In genomic region chr19:6067011-6067723, GRCm38 (mm10) we compare ENCODE assay signal across 8 mouse cellular contexts. TPM values are rescaled to one million over a fixed set of nuclear protein-coding genes. Genes with fewer than 3 reads are reported as not detected.
A peak's percentile ranks its signal among the peaks of the same experiment; 100 is the strongest.
DNase-seq lines count a peak whose midpoint lies in the region; ATAC-seq and TF ChIP-seq lines count a peak whose summit lies in the region.

No protein-coding gene starts in this region.

- H3K4me1 ChIP-seq in ES-E14 (ENCODE audit: control insufficient read depth in 2 of 2, insufficient read depth in 2 of 2, low read length in 2 of 2, poor library complexity in 1 of 2), result peaks cover 0 to 14% of the 10 kb centered on the region in 2 experiments; a peak in 1 of 4 replicates
- H3K4me1 ChIP-seq in forebrain, embryonic 11.5 days (replicated peaks; ENCODE audit: control insufficient read depth, insufficient read depth, low read length), result peaks cover 15% of the 10 kb centered on the region
- peaks cover 21% of the 10 kb centered on the region for H3K4me1 ChIP-seq in heart, postnatal 0 days (ENCODE audit: control insufficient read depth, insufficient read depth)
- peaks cover 38% of the 10 kb centered on the region for H3K4me1 ChIP-seq in liver, postnatal 0 days (ENCODE audit: insufficient read depth)
- H3K4me1 ChIP-seq in neural tube, embryonic 12.5 days, result peaks cover 40% of the 10 kb centered on the region

- H3K9ac ChIP-seq in ES-E14 (ENCODE audit: insufficient read depth, low read depth, low read length, poor library complexity, severe bottlenecking), result peak overlapping the region; percentile 73
- peak overlapping the region; percentile 70 for H3K9ac ChIP-seq in forebrain, embryonic 11.5 days (ENCODE audit: low read length)
- peak overlapping the region; percentile 55 for H3K9ac ChIP-seq in heart, postnatal 0 days (replicated peaks; ENCODE audit: low read depth, low read length)
- peak overlapping the region; percentile 68 for H3K9ac ChIP-seq in liver, postnatal 0 days (replicated peaks)
- H3K9ac ChIP-seq in neural tube, embryonic 12.5 days, result peak overlapping the region; percentile 64

- DNase-seq in ES-E14 (ENCODE audit: low read depth, low spot score), result peak; percentile 85
- peak; percentile 89 for DNase-seq in c-Kit-positive CD71-negative TER-119-negative erythroid progenitor cells, embryonic 14.5 days (ENCODE audit: low read depth)
- peak; percentile 94 for DNase-seq in forebrain, embryonic 11.5 days (ENCODE audit: low spot score)
- DNase-seq in heart, postnatal 0 days (ENCODE audit: low spot score), result peak; percentile 73
- DNase-seq in kidney, postnatal 4 days, result peak; percentile 89 to 94
- peak; percentile 92 for DNase-seq in liver, postnatal 0 days
- peak; percentile 90 for DNase-seq in testis, postnatal 10 days (ENCODE audit: low spot score)

- TF ChIP-seq CTCF in heart, postnatal 0 days (IDR thresholded peaks at IDR 0.05; ENCODE audit: low read depth), result peak; percentile 81
- peak; percentile 96 for TF ChIP-seq CTCF in liver, postnatal 0 days (IDR thresholded peaks at IDR 0.05; ENCODE audit: low read depth)

- peak overlapping the region; percentile 28; the same call in 1 of the 2 replicates for H3K27ac ChIP-seq in ES-E14 (ENCODE audit: insufficient read depth, low read depth, low read length, poor library complexity, severe bottlenecking)
- H3K27ac ChIP-seq in forebrain, embryonic 11.5 days (ENCODE audit: low read depth, low read length), result peak overlapping the region; percentile 83
- H3K27ac ChIP-seq in heart, postnatal 0 days (ENCODE audit: low read depth), result no peak overlapping the region
- H3K27ac ChIP-seq in liver, postnatal 0 days (ENCODE audit: low read depth), result peak overlapping the region; percentile 86
- peak overlapping the region; percentile 74 for H3K27ac ChIP-seq in neural tube, embryonic 12.5 days

- WGBS in forebrain, embryonic 11.5 days, result under 1% methylated on average over 30 of the region's 30 CpGs
- 2% methylated on average over 30 of the region's 30 CpGs for WGBS in heart, postnatal 0 days
- 1% methylated on average over 30 of the region's 30 CpGs for WGBS in liver, postnatal 0 days (ENCODE audit: insufficient replicate concordance)
- under 1% methylated on average over 30 of the region's 30 CpGs for WGBS in neural tube, embryonic 12.5 days

- H3K4me3 ChIP-seq in ES-E14 (ENCODE audit: insufficient read depth in 1 of 2, low read depth in 1 of 2, low read length in 2 of 2, poor library complexity in 1 of 2, severe bottlenecking in 1 of 2), result peak overlapping the region; percentile 71 to 95
- peak overlapping the region; percentile 55 for H3K4me3 ChIP-seq in forebrain, embryonic 11.5 days (ENCODE audit: low read depth, low read length)
- peak overlapping the region; percentile 49 for H3K4me3 ChIP-seq in heart, postnatal 0 days (ENCODE audit: low read depth, low read length)
- peak overlapping the region; percentile 63 for H3K4me3 ChIP-seq in liver, postnatal 0 days (ENCODE audit: low read depth, low read length)
- H3K4me3 ChIP-seq in neural tube, embryonic 12.5 days, result peak overlapping the region; percentile 49

- peaks cover 3% of the 10 kb centered on the region; the same call in 1 of the 2 replicates for H3K36me3 ChIP-seq in ES-E14 (ENCODE audit: control insufficient read depth, insufficient read depth, low read length, poor library complexity, severe bottlenecking)
- no peaks in the 10 kb centered on the region; the same call in 1 of the 2 replicates for H3K36me3 ChIP-seq in forebrain, embryonic 11.5 days (ENCODE audit: control insufficient read depth, insufficient read depth, low read length)
- H3K36me3 ChIP-seq in heart, postnatal 0 days (replicated peaks; ENCODE audit: control insufficient read depth, insufficient read depth, low read length), result peaks cover 32% of the 10 kb centered on the region
- H3K36me3 ChIP-seq in liver, postnatal 0 days (replicated peaks; ENCODE audit: insufficient read depth, low read length), result peaks cover 14% of the 10 kb centered on the region
- H3K36me3 ChIP-seq in neural tube, embryonic 12.5 days, result peaks cover 34% of the 10 kb centered on the region

- H3K9me3 ChIP-seq in ES-E14 (ENCODE audit: control insufficient read depth, insufficient read depth, low read depth, low read length), result no peaks in the 10 kb centered on the region
- H3K9me3 ChIP-seq in forebrain, embryonic 11.5 days (ENCODE audit: control insufficient read depth, low read length), result no peaks in the 10 kb centered on the region
- H3K9me3 ChIP-seq in heart, postnatal 0 days (replicated peaks; ENCODE audit: control insufficient read depth, low read length), result no peaks in the 10 kb centered on the region
- no peaks in the 10 kb centered on the region for H3K9me3 ChIP-seq in liver, postnatal 0 days (ENCODE audit: low read length)
- H3K9me3 ChIP-seq in neural tube, embryonic 12.5 days, result no peaks in the 10 kb centered on the region

- ATAC-seq in forebrain, embryonic 11.5 days (replicated peaks; ENCODE audit: low FRiP score), result peak; percentile 67
- ATAC-seq in heart, postnatal 0 days (ENCODE audit: insufficient read depth, low read depth), result peak; percentile 65
- peak; percentile 66 for ATAC-seq in liver, postnatal 0 days
- ATAC-seq in neural tube, embryonic 12.5 days (ENCODE audit: low FRiP score, low read depth), result peak; percentile 77

- TF ChIP-seq EP300 in heart, postnatal 0 days (IDR thresholded peaks at IDR 0.05; ENCODE audit: low read depth), result no peak
- no peak for TF ChIP-seq EP300 in liver, postnatal 0 days (IDR thresholded peaks at IDR 0.05; ENCODE audit: low read depth)

- no peaks in the 10 kb centered on the region for H3K27me3 ChIP-seq in forebrain, embryonic 11.5 days (ENCODE audit: control insufficient read depth, insufficient read depth, low read length)
- H3K27me3 ChIP-seq in heart, postnatal 0 days (ENCODE audit: control insufficient read depth, insufficient read depth, low read length), result no peaks in the 10 kb centered on the region
- no peaks in the 10 kb centered on the region for H3K27me3 ChIP-seq in liver, postnatal 0 days (ENCODE audit: insufficient read depth, low read length)
- no peaks in the 10 kb centered on the region for H3K27me3 ChIP-seq in neural tube, embryonic 12.5 days (replicated peaks)

- H3K4me2 ChIP-seq in forebrain, embryonic 11.5 days (ENCODE audit: low read depth, low read length, severe bottlenecking), result peak overlapping the region; percentile 94
- peak overlapping the region; percentile 93 for H3K4me2 ChIP-seq in heart, postnatal 0 days (ENCODE audit: low read depth, low read length)
- H3K4me2 ChIP-seq in liver, postnatal 0 days (ENCODE audit: low read depth, low read length), result peak overlapping the region; percentile 96
- peak overlapping the region; percentile 93 for H3K4me2 ChIP-seq in neural tube, embryonic 12.5 days (replicated peaks)

- in situ Hi-C loops in ES-E14 (cut with MboI; ENCODE audit: low sequenced_read_pairs in 2 of 2, unreplicated experiment in 2 of 2), result no loop called here

TF ChIP-seq in ES-E14, 5 proteins besides CTCF, POLR2A, EP300 and RAD21 (continues in another document):
- TF ChIP-seq MAFK (IDR thresholded peaks at IDR 0.05; ENCODE audit: insufficient read depth, low read depth, low read length), result no peak
- TF ChIP-seq ZC3H11A (IDR thresholded peaks at IDR 0.05; ENCODE audit: borderline replicate concordance, low read depth, low read length), result no peak
- TF ChIP-seq HCFC1 (IDR thresholded peaks at IDR 0.05; ENCODE audit: borderline replicate concordance, insufficient read depth, low read length), result no peak

RNA-seq across cellular contexts. Expression of gene Tm7sf2, which starts 1.0 kb away (rescaled TPM):
- total RNA-seq in ES-E14 (2012; rRNA removed), result 14.0 and 23.2 TPM in 2 replicates
- 31.7 and 33.3 TPM in 2 replicates for polyA plus RNA-seq in forebrain, embryonic 11.5 days (2014; fragmentation: Nextera tagmentation; extraction: Ambion mirVana)
- 13.1 and 14.4 TPM in 2 replicates for total RNA-seq in heart, postnatal 0 days (2014; rRNA removed; ENCODE audit: low replicate concordance)
- 3.2 and 3.3 TPM in 2 replicates for polyA plus RNA-seq in heart, postnatal 0 days (2015; fragmentation: Nextera tagmentation; extraction: Ambion mirVana)
- 42.6 and 44.1 TPM in 2 replicates for polyA plus RNA-seq in liver, postnatal 0 days (2015; fragmentation: Nextera tagmentation; extraction: Ambion mirVana)
- 44.3 and 45.9 TPM in 2 replicates for polyA plus RNA-seq in neural tube, embryonic 12.5 days (2016; fragmentation: Nextera tagmentation; extraction: Ambion mirVana)

RNA-seq across cellular contexts. Expression of gene Znhit2, which starts 6.2 kb away (rescaled TPM):
- total RNA-seq in ES-E14 (2012; rRNA removed), result 18.2 and 23.2 TPM in 2 replicates
- 39.6 and 42.5 TPM in 2 replicates for polyA plus RNA-seq in forebrain, embryonic 11.5 days (2014; fragmentation: Nextera tagmentation; extraction: Ambion mirVana)
- total RNA-seq in heart, postnatal 0 days (2014; rRNA removed; ENCODE audit: low replicate concordance), result 46.7 and 58.4 TPM in 2 replicates
- 21.4 and 22.7 TPM in 2 replicates for polyA plus RNA-seq in heart, postnatal 0 days (2015; fragmentation: Nextera tagmentation; extraction: Ambion mirVana)
- polyA plus RNA-seq in liver, postnatal 0 days (2015; fragmentation: Nextera tagmentation; extraction: Ambion mirVana), result 30.2 and 35.8 TPM in 2 replicates
- 34.3 and 38.2 TPM in 2 replicates for polyA plus RNA-seq in neural tube, embryonic 12.5 days (2016; fragmentation: Nextera tagmentation; extraction: Ambion mirVana)

RNA-seq across cellular contexts. Expression of gene Fau, which starts 9.5 kb away (rescaled TPM):
- total RNA-seq in ES-E14 (2012; rRNA removed), result 1,469 and 1,510 TPM in 2 replicates
- 729 and 755 TPM in 2 replicates for polyA plus RNA-seq in forebrain, embryonic 11.5 days (2014; fragmentation: Nextera tagmentation; extraction: Ambion mirVana)
- total RNA-seq in heart, postnatal 0 days (2014; rRNA removed; ENCODE audit: low replicate concordance), result 562 and 833 TPM in 2 replicates
- polyA plus RNA-seq in heart, postnatal 0 days (2015; fragmentation: Nextera tagmentation; extraction: Ambion mirVana), result 484 and 508 TPM in 2 replicates
- polyA plus RNA-seq in liver, postnatal 0 days (2015; fragmentation: Nextera tagmentation; extraction: Ambion mirVana), result 781 and 784 TPM in 2 replicates
- polyA plus RNA-seq in neural tube, embryonic 12.5 days (2016; fragmentation: Nextera tagmentation; extraction: Ambion mirVana), result 635 and 643 TPM in 2 replicates

RNA-seq across cellular contexts. Expression of gene Mrpl49, which starts 9.6 kb away (rescaled TPM):
- 55.9 and 62.7 TPM in 2 replicates for total RNA-seq in ES-E14 (2012; rRNA removed)
- 86.8 and 89.2 TPM in 2 replicates for polyA plus RNA-seq in forebrain, embryonic 11.5 days (2014; fragmentation: Nextera tagmentation; extraction: Ambion mirVana)
- total RNA-seq in heart, postnatal 0 days (2014; rRNA removed; ENCODE audit: low replicate concordance), result 18.7 and 37.1 TPM in 2 replicates
- 49.7 and 53.5 TPM in 2 replicates for polyA plus RNA-seq in heart, postnatal 0 days (2015; fragmentation: Nextera tagmentation; extraction: Ambion mirVana)
- polyA plus RNA-seq in liver, postnatal 0 days (2015; fragmentation: Nextera tagmentation; extraction: Ambion mirVana), result 28.2 and 29.6 TPM in 2 replicates
- polyA plus RNA-seq in neural tube, embryonic 12.5 days (2016; fragmentation: Nextera tagmentation; extraction: Ambion mirVana), result 66.0 and 68.6 TPM in 2 replicates

RNA-seq across cellular contexts. Expression of gene Vps51, which starts 9.9 kb away (rescaled TPM):
- 36.9 and 45.3 TPM in 2 replicates for total RNA-seq in ES-E14 (2012; rRNA removed)
- polyA plus RNA-seq in forebrain, embryonic 11.5 days (2014; fragmentation: Nextera tagmentation; extraction: Ambion mirVana), result 60.3 and 61.8 TPM in 2 replicates
- total RNA-seq in heart, postnatal 0 days (2014; rRNA removed; ENCODE audit: low replicate concordance), result 55.2 and 59.7 TPM in 2 replicates
- 32.5 and 35.8 TPM in 2 replicates for polyA plus RNA-seq in heart, postnatal 0 days (2015; fragmentation: Nextera tagmentation; extraction: Ambion mirVana)
- 17.5 and 20.7 TPM in 2 replicates for polyA plus RNA-seq in liver, postnatal 0 days (2015; fragmentation: Nextera tagmentation; extraction: Ambion mirVana)
- 79.4 and 80.6 TPM in 2 replicates for polyA plus RNA-seq in neural tube, embryonic 12.5 days (2016; fragmentation: Nextera tagmentation; extraction: Ambion mirVana)
